Mouse (Mus musculus): ENCODE data around the gene Epo.

The Epo gene

GRCm38 (mm10) chr5:137519691-137520550, 13.1 kb downstream of the Epo start:
- DNase-seq (ENCODE audit: low spot score) = no peak

DNA sequence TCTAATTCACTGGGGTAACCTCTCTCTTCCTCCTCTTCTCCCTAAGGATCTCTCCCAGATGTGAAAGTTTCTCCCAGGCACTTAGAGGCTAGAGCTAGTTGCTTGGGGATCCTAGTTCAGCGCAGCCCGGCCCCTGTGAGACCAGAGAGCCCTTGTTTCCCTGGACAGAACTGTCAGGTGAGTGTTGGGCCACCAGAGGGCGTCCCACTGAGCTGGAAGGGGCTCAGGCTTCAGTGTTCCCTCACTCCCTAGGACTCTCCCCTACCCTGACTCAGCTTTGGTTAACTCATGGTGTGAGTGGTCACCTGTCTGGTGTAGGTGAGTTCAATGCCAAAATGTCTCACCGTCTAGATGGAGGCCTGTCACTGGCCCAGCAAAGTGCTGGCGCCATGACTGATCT, 14.6 kb downstream of the Epo start, which contains the start of gene Gigyf1:
Gene Gigyf1, plus strand, starts transcription at position 113 of the 400 bp plus-strand sequence.
- peak; percentile 75 for DNase-seq (ENCODE audit: low spot score)

- DNase-seq (ENCODE audit: low spot score) = no peak
These were observed 18.2 kb downstream of the Epo start for GRCm38 (mm10) chr5:137514811-137515210.

GRCm38 (mm10) chr5:137513951-137514721, 18.9 kb downstream of the Epo start:
- no peak for DNase-seq (ENCODE audit: low spot score)

DNA sequence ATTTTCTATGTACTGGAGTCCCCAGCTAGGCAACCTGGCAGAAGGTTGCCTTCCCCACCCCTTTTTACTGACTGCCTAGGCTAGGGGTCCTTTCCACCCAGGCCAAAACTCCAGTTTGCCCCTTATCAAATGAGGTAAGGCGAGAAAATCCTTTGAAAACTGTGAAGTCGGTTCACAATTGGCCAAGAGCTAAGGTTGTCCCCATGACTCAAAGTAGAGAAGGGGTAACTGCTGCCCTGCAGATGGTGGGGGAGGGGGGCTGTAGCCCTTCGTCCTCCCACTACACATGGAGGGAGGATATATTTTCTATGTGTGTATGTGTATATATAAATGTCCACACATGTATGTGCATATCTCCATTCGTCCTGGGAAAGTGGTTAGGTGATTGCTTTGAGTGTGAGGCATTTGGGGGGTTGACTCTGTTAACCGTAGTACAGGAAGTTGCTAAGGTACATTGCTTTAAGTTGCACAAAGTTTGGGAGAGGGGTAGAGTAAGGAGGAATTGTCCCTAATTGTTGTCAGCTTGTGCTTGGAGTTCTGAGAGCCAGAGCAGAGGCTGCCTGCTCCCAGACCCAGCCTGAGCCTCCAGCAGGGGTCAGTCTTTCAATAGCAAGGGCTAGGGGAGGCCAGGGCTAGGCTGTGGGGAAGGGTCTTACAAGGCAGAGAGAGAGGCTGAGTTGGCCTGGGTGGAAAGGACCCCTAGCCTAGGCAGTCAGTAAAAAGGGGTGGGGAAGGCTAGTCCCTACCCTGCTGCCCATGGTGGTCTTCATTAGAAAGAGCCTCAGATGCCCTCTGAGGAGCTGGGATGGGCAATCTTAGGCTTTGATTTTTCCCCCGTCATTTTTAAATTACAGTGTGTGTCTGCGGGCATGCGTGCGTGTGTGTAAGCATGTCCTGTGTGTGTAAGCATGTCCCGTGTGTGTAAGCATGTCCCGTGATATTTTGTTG, 19.9 kb downstream of the Epo start:
- peak; percentile 72 for DNase-seq (ENCODE audit: low spot score)

- DNase-seq (ENCODE audit: low spot score) = no peak
These were observed 21.3 kb downstream of the Epo start for GRCm38 (mm10) chr5:137511706-137512105.

GRCm38 (mm10) chr5:137510573-137511390, 22.3 kb downstream of the Epo start:
- DNase-seq (ENCODE audit: low spot score) = no peak

- peak; percentile 88 for DNase-seq (ENCODE audit: low spot score)
These were observed 23.0 kb downstream of the Epo start for GRCm38 (mm10) chr5:137510014-137510501.

DNA sequence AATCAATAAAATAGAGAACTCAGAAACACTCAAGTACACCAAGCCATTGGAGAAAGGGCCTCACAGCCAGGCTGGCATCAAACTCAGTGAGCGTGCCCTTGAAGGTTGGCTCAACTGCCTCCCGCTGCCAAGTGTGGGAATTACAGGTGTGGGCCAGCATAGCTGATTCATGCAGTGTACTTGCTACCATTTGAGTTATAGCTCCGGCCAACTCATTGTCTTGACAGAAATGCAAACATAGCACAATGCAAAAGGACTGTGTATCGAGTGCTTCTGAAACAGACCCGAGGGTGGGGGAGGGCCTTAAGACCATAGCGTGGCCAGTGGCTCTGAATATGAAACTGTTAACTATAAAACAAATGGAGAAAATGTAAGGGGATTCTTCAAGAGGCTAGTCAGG, 29.0 kb downstream of the Epo start:
- no peak for DNase-seq (ENCODE audit: low spot score)

- peak; percentile 89 for DNase-seq (ENCODE audit: low spot score)
These were observed 30.4 kb downstream of the Epo start for GRCm38 (mm10) chr5:137502667-137503110.

GRCm38 (mm10) chr5:137501709-137502666, 31.1 kb downstream of the Epo start, which contains the start of gene Pop7:
Gene Pop7, minus strand, starts transcription at chr5:137502518.
- peak; percentile 100 for DNase-seq (ENCODE audit: low spot score)

- no peak for DNase-seq (ENCODE audit: low spot score)
These were observed 32.9 kb downstream of the Epo start for GRCm38 (mm10) chr5:137500186-137500585.

- DNase-seq (ENCODE audit: low spot score) = no peak
These were observed 39.2 kb downstream of the Epo start for GRCm38 (mm10) chr5:137493831-137494230.

DNA sequence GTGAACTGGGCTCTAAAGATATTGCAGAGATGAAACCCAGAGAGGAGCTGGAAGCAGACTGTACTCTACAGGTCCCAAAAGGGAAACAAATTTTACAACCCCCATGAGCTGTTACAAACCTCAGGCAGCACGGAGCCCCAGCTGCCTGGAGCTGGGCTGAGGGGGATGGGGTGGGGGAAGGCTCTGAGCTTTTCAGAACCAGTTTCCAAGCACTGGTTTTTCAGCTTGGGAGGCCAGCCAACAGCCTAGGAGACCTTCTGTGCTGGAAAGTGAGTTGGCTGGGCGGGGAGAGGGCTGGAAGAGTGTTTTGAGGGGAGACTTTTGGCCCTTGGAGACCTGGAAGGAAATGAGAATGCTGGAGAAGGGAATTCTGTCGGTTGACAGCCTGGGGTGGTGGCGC, 41.5 kb downstream of the Epo start:
- peak; percentile 65 for DNase-seq (ENCODE audit: low spot score)

- DNase-seq (ENCODE audit: low spot score) = no peak
These were observed 45.4 kb downstream of the Epo start for GRCm38 (mm10) chr5:137487616-137488015.

DNA sequence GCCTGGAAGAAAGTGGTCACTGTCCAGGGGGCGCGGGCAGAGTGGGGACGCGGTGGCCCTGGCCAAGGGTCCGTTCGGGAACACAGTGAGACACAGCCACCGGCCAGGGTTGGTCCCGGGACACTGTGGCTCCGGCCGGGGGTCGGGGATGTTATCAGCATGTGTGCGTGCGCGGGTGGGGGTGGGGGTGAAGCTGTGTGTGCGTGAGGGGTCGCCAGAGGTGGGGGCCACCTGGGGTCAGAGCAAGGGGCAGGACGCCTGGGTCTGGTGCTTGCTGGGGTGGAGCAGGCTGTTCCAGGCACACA, 47.2 kb downstream of the Epo start:
- DNase-seq (ENCODE audit: low spot score) = no peak

DNA sequence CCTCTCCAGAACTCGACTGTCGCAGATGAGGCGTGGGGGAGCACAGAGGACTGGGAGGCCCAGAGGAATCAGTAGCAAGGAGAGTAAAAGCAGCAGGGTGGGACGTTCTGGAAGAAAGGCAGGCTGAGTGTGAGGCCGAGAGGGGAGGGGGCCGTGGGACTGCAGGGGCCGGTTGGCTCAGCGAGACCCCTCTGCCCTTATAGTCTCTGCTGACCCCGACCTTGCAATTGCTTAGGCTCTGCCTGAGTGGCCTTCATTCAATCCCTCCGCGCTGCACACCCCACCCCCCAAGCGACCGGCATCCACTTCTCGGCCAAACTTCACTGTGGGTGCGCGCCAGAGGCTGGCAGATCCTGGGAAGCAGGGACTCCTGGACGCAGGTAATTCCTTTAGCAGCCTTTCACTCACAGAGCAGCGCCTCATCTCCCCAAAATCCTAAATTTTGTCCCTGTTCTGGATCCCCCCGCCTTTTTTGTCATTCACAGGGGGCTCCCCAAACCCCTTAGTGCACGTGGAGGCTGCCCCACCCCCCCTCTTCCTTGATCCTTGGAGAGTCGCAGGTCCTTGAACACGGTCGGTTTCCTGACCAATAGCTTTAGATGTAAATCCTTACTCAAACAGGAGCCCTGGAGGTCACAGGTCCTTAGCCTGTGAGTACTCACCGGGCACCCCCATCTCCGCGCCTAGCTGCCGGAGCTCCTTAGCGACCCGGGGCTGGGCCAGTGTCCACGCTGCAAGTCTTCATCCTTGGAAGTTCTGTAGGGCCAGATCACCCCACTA, 47.8 kb downstream of the Epo start:
- no peak for DNase-seq (ENCODE audit: low spot score)

DNA sequence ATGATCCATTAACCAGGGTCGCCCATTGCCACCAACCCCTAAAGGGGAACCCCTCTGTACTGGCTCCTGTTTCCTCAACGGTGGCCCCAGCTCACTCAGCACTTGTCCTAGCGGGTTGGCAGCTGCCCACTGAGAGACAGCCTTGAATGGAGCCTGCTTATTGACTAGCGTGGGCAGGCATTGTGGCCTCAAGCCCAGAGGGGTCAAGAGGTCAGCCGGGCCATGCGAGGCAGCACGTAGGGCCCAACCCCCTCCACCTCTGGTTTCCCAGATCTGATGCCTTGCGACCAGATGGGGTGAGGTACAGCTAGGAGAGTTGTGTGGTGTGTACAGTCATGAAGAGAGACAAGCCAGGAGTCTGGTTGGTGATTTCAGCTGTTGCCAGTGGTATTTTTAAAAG, 51.1 kb downstream of the Epo start:
- DNase-seq (ENCODE audit: low spot score) = peak; percentile 75

DNA sequence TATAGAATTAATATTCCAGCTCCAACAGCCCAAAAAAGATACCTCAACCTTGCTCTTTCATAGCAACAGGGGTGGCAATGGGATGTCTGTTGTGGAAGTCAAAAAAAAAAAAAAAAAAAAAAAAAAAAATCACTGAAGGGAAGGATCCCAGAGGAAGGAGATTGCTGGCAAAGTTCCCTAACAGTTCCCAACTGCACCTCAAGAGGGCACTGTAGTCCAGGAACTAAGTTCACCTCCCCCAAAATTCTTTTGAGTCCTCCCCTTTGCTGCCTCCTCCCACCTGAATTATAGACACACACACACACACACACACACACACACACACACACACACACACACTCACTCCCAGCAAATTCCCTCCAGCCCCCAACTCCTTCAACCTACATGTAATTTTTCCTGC, 51.9 kb downstream of the Epo start:
- peak; percentile 89 for DNase-seq (ENCODE audit: low spot score)
